Mouse (Mus musculus) kidney, adult 9 months (tissue): ENCODE results near the gene 5430419D17Rik.

Experiments used
- DNase-seq: peaks from one replicate; pipeline ENCODE4 v3.0.0; 2022

5430419D17Rik gene

GRCm38 (mm10) chr7:131174121-131174520 lies at the start of gene 5430419D17Rik:
TSS of gene 5430419D17Rik (plus strand) at chr7:131174402.
- no peak for DNase-seq

GRCm38 (mm10) chr7:131130021-131130420 lies 44.2 kb upstream of the 5430419D17Rik start:
- no peak for DNase-seq

DNA sequence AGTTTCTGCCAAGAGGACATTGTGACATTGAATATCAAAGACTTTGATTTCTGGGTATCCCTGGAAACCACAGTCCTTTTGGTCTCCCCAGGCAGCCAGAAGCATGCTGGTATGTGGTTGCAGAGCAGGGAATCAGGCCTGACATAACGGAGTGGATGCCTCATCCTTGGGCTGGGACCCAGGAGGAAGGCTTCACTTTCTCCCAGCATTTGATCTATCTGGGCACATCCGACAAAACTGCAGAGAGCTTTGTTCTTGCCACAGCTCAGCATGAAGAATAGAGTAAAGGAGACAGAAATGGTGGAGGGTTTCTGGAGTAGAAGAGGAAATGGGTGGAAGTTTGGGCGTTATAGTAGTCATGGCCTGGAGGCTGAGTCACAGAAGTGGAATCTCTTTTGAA lies 41.0 kb upstream of the 5430419D17Rik start:
- DNase-seq = no peak

DNA sequence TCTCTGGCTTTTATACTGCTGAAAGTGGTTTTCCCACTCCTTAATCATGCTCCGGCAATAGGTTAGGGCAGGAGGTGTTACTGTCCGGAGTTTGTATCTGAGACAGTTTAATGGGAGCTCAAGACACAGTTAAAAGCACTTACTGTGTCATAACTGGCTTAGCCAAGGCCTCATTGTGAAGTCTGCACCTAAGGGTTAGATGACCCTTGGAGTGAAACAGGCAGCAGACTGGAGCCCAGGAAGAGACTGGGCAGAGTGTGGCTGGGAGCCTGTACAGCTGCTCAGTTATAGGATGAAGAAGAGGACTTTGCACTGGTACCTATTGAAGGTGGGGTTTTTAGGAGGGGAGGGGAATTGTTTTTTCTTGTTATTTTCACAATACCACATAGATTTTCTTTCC lies 28.0 kb upstream of the 5430419D17Rik start, which contains the start of gene 4933402N03Rik:
Gene 4933402N03Rik, minus strand, starts transcription at position 101 of the 400 bp plus-strand sequence.
- DNase-seq = no peak

- DNase-seq = no peak
These were observed 24.0 kb upstream of the 5430419D17Rik start for GRCm38 (mm10) chr7:131150179-131150578.

DNA sequence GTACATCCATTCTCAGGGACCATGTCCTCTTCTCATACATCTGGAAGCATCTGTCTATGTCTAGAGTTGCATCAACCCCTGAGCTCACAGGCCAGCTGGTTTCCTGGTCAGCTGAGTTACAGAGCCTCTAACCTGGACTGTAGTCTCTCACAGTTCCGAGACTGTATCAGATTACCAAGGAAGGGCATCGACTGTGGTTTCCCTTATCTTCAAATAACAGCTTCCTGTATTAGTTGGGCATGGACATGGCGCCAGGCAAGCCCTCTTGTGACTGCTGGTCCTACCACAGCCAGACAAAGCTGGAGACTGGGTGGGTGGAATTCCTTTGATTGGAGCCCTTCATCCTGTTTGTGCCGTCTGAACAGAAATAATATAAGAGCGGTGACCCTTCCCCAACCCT lies 21.2 kb upstream of the 5430419D17Rik start:
- DNase-seq = no peak

- no peak for DNase-seq
These were observed 12.0 kb upstream of the 5430419D17Rik start for GRCm38 (mm10) chr7:131162251-131162650.

- DNase-seq = no peak
These were observed 6.4 kb upstream of the 5430419D17Rik start for GRCm38 (mm10) chr7:131167771-131168170.

DNA sequence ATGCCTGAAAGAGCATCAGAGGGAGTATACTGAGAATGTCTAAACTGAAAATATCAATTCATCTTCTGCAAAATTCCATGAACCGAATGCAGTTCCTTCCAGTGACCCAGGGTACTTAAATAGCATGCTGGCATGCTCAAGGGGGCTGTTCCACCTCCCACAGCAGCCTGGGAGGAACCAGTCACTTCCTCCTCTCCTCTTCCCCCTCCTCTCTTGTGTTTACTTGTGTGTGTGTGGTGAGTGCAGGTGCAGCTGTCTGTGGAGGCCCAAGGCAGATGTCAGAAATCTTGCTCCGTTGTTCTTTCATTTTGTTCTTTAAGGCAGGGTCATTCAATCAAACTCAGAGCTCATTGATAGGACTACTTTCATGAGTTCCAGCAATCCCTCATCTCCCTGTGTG lies 5.1 kb upstream of the 5430419D17Rik start:
- no peak for DNase-seq

DNA sequence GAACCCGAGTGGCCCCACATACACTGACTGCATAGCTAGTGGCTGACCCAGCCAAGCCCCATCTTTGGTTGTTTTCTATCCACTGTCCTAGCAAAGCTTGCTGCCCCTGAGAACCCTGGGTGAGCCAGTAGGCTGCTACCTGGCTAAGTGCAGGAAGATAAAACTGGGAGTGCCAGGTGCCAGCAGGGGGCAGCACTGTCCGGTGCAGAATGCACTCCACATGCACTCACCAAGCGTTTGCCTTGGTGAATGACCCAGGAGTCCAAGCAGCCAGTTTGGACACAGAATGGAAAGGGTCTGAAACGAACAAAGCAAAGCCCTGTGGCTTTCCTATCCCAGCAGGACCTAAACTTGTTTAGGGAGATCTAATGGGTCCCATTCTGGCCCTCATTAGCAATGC lies 8.5 kb downstream of the 5430419D17Rik start:
- peak; percentile 6 for DNase-seq

DNA sequence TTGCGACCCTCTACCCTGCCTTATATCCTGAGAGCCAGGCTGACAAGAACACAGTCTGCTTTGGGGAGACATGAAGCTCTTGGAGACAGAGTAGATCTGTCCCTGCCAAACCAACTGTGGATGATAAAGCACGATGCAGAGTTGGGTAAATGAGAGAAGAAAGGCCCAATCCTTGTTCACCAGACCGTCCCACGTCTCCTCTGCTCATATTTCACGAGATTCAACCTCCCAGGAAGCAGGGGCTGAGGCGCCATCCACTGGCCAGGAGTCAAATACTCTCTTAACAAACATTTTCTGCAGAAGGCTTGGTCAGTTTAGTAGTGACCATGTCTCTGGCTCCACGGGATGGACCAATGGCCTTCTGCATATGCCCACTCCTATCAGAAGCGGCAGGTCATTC lies 10.1 kb downstream of the 5430419D17Rik start:
- DNase-seq = no peak

- no peak for DNase-seq
These were observed 12.8 kb downstream of the 5430419D17Rik start for GRCm38 (mm10) chr7:131187047-131187446.

DNA sequence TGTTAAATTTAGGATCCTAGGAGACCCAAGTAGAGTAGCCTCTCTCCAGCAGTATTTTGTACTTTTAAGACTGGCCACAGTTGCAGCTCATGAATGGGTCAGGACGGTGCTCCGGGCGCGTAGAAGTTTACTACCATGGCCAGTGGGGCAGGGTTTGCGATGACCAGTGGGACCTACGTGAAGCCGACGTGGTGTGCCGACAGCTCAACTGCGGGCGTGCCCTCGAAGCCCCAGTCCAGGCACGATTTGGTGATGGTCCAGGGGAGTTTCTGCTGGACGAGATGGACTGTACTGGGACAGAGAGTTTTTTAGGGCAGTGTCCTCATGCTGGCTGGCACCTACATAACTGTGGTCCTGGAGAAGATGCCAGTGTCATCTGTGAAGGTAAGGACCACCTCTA lies 13.8 kb downstream of the 5430419D17Rik start:
- DNase-seq = no peak

- no peak for DNase-seq
These were observed 48.9 kb downstream of the 5430419D17Rik start for GRCm38 (mm10) chr7:131223086-131223485.

- no peak for DNase-seq
These were observed 61.9 kb downstream of the 5430419D17Rik start for GRCm38 (mm10) chr7:131236091-131236490.

DNA sequence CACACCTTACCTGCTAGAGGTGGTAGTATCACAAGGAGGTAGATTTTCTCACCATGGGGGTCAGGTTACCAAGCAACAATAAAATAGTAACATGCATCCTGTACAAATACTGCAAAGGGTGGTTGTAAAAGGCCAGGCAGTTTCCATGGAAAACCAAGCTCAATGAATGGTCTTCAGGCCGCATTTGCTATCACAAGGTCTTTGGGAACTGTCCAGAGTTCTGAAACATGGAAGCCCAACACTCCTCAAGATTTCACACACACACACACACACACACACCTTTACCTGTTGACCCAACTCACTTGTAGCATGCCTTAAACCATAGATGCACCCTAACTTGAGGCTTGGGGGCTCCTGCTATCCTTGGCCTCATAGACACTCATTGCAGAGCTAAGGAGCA lies 70.8 kb downstream of the 5430419D17Rik start:
- no peak for DNase-seq

GRCm38 (mm10) chr7:131256841-131257240 lies 82.6 kb downstream of the 5430419D17Rik start:
- no peak for DNase-seq

- no peak for DNase-seq
These were observed 83.1 kb downstream of the 5430419D17Rik start for GRCm38 (mm10) chr7:131257309-131257708.

DNA sequence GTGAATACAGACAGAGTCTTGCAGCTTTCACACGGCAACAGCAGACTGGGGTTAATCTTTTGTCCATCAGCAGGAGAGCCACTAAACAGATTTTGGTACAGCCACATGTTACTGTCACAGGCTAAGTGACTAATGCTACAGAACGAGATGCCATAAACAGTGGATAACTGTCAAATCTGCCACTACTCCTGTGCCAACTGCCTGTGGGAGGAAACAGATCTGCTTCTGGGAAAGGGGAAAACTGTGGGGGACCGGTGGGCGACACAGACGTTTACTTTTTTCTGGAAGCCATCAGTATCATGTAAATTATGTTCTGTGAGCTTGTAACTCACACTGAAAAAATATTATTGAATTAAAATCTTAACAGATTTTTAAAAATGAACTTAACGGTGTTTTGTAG lies 86.7 kb downstream of the 5430419D17Rik start:
- DNase-seq = no peak

DNA sequence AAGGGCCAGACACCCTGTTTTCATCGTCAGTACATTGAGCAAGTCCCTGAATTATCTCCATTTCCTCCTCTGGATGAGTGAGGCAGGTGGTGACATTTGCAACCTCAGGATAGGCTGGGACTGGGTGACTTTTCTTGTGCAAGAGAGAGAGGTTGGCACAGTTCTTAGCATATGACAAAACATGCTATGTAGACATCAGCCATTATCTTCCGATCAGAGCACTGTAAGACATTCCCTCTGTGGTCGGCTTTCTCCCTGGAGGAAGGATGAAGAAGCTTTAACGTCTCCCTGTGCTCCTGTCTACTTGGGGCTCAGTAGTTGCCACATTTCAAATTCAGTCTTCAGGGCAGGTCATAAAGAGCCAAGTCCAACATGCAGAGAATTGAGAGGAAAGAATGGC lies 90.0 kb downstream of the 5430419D17Rik start:
- no peak for DNase-seq

GRCm38 (mm10) chr7:131265851-131266250 lies 91.6 kb downstream of the 5430419D17Rik start:
- DNase-seq = no peak

GRCm38 (mm10) chr7:131297151-131297550 lies 122.9 kb downstream of the 5430419D17Rik start:
- DNase-seq = no peak

- DNase-seq = no peak
These were observed 129.1 kb downstream of the 5430419D17Rik start for GRCm38 (mm10) chr7:131303340-131303739.

DNA sequence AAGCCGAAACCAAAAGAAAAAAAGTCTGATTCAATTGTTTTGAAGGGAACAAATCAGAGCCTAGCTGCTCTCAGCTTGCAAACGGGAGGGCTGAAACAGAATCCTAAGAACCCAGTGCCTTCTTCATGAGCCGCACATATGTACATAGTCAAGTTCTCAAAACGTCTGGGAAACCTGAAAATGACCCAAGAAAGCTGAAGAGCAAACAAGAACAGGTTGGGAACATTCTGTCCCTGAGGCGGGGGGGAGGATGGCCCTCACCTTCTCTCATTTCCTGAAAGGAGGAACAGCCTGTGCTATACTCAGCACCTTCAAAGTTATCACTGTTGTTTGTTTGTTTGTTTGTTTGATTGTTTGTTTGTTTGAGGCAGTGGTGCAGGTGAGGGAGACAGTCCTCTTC lies 132.5 kb downstream of the 5430419D17Rik start:
- DNase-seq = no peak

GRCm38 (mm10) chr7:131314493-131314892 lies 140.3 kb downstream of the 5430419D17Rik start:
- DNase-seq = no peak

GRCm38 (mm10) chr7:131317587-131317986 lies 143.4 kb downstream of the 5430419D17Rik start:
- no peak for DNase-seq
